Mouse (Mus musculus) retina, postnatal 1 day (tissue): ENCODE measurements at regions not wholly inside any gene's neighbourhood (a gene's known extent, or its start where the extent isn't known, plus 50 kb on each side); places are given as distances from the start of the nearest gene placed in this dataset.

Source experiments
- DNase-seq: peaks from one replicate; pipeline ENCODE4 v3.0.0-alpha.2; 2012

GRCm38 (mm10) chr2:179390924-179391461 lies 51.2 kb upstream of the Cdh4 start:
- no peak for DNase-seq
